13 mouse cellular contexts compared by ENCODE assay signal in the genomic region with DNA sequence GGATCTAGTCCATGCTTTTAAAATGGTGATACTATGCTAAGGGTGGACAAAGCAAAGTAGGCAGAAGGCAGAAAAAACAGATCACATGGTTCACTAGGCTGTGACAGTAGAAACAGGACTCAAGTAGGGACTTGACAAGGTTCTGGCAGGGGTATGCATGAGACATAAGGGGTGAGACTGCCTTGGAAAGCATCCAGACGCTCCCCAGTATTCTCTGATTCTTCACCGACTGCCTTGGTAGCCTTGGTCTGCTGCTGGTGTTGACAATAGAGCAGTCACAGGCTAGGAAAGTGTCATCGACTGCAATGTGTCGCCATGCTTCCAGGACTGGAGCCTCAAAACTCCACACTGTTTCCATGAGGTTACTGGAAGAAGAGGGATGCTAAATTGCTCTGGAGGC.
"Had no signal": no experiment of that assay in that cellular context is flagged by ENCODE, and none has a peak within 500 bp of the region (broad histone marks: within the 10 kb centered on the region; RNA-seq: fewer than 3 reads in every experiment).

No protein-coding gene starts in this region.

- H3K36me3 ChIP-seq: limb, embryonic 13.5 days; midbrain, embryonic 15.5 days; neural tube, embryonic 13.5 days; stomach, embryonic 15.5 days had no signal

- H3K27me3 ChIP-seq: limb, embryonic 13.5 days; midbrain, embryonic 15.5 days; neural tube, embryonic 13.5 days; stomach, embryonic 15.5 days had no signal

- H3K4me1 ChIP-seq: limb, embryonic 13.5 days; midbrain, embryonic 15.5 days; neural tube, embryonic 13.5 days; stomach, embryonic 15.5 days had no signal

- H3K9me3 ChIP-seq: limb, embryonic 13.5 days; midbrain, embryonic 15.5 days; neural tube, embryonic 13.5 days; stomach, embryonic 15.5 days had no signal

- ATAC-seq: midbrain, embryonic 15.5 days had no signal

- H3K4me3 ChIP-seq: limb, embryonic 13.5 days; midbrain, embryonic 15.5 days; neural tube, embryonic 13.5 days; stomach, embryonic 15.5 days had no signal

- DNase-seq: kidney, postnatal 36 days; layer of hippocampus, adult 9-11 months; layer of hippocampus, postnatal 36 days; lung, adult 18-20 months; right cerebral cortex, postnatal 14 days; thymus, adult 2 months; thymus, postnatal 25 days had no signal

- H3K4me2 ChIP-seq: limb, embryonic 13.5 days; midbrain, embryonic 15.5 days; neural tube, embryonic 13.5 days; stomach, embryonic 15.5 days had no signal

- H3K9ac ChIP-seq: limb, embryonic 13.5 days; liver, embryonic 14.5 days; midbrain, embryonic 15.5 days; neural tube, embryonic 13.5 days; stomach, embryonic 15.5 days had no signal

- H3K27ac ChIP-seq: kidney, postnatal 0 days; limb, embryonic 13.5 days; liver, embryonic 14.5 days; midbrain, embryonic 15.5 days; neural tube, embryonic 13.5 days; stomach, embryonic 15.5 days had no signal
